Mouse (Mus musculus) testis, postnatal 14 days (tissue): Measurements from ENCODE around the gene Mapk11.
A peak's percentile ranks its signal among the peaks of the same experiment; 100 is the strongest.

Experiments used
- DNase-seq: peaks from one replicate; pipeline ENCODE4 v3.0.0; 2021; ENCODE audit warnings: low spot score

Gene Mapk11

DNA sequence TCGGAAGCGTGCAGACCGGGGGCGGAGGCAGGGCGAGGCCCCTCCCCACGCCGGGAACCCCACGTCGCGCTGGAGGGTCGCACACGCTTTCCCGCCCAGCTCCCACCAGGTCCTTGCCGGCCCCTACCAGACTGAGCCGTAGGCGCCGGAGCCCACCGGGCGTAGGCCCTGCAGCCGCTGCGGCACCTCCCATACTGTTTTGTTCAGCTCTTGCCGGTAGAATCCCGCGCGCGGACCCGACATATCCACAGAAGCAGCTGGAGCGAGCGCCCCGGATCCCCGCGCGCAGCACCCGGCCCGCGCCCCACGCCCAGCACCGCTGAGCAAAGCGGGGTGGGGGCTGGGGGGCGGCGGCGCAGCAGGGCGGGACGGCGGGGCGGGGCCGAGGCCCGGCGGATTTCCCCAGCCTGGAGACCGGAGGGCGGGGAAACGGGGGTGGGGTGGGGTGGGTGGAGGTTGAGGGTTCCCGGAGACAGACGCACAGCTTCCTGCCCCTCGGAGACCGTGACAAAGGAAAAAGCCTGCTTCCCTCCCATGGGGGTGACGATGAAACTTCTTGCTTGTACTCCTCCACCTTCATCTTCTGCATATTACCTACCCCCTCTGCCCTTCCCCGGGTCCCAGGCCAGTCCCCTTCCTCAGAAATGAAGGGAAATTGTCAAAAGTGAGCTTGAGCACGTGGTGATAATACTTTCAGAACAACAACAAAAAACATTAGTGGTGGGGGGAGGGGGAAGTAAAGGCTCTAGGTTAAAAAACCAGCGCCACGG, at the start of gene Mapk11:
TSS of gene Mapk11 (minus strand) at position 358 of the 770 bp plus-strand sequence.
- DNase-seq, result no peak

DNA sequence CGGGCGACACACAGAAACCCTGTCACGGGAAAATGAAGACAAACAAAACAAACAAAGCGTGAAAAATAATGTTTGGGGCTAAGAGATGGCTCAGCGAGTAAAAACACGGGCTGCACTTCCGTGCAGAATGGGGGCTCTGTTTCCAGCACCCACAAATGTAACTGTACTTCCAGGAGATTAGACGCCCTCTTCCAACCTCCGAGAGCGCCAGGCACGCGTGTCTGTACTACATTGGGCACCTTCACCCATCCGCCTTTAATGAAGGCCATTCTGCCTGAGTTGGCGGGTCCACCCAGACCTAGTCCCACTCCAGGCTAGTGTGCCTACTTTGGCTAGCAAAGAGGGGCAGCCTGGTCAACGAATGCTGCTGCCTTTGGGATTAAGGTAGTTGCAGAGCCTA, 47.6 kb upstream of the Mapk11 start:
- no peak for DNase-seq

DNA sequence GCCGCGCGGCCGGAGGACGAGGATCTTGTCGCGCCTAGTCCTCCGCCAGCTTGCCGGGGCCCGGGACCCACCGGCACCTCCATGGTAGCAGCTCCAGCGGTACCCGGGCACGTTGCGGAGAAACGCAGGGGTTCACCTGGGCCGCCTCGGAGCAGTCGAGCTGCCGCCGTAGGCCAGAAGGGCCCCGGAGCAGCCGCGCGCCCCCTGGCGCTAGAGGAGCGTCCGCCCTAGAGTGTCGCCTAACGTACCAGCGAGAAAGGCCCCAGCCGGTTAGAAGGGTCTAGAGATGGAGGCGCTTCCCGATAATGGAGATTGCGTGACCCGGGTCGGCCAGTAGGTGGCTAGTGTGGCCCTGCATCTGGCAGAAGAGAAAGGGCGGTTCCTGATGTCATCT, 46.9 kb upstream of the Mapk11 start, which contains the start of gene Dennd6b:
TSS of gene Dennd6b (minus strand) at position 184 of the 394 bp plus-strand sequence.
- peak; percentile 94 for DNase-seq

DNA sequence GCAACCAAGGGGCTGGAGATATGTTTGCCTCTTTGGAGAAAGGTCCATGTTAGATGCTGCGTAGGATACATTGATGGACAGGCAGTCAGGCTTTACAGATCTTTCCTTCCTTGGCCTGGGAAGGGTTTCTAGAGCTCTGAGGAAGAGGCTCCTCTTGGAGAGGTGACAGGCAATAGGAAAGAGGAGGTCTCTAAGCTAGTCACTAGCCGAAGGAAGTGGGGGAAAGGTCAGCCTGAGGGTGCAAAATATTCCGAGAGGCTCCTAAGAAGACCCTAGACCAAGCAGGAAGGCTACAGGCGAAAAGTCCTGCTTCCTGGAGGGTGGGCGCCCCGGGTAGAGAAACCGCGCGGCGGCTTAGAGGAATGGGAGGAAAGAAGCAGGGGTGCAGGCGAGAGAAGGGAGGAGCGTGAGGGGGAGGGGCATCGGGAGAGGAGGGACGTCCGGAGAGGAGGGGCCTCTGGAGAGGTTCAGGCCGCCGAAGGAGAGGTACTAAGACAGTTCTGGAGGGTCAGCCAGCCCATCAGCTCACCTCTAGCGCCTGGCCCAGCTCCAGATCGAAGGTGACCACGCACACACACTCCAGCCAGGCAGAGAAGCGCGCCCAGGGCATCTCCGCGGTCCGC, 46.4 kb upstream of the Mapk11 start:
- DNase-seq, result peak; percentile 88

DNA sequence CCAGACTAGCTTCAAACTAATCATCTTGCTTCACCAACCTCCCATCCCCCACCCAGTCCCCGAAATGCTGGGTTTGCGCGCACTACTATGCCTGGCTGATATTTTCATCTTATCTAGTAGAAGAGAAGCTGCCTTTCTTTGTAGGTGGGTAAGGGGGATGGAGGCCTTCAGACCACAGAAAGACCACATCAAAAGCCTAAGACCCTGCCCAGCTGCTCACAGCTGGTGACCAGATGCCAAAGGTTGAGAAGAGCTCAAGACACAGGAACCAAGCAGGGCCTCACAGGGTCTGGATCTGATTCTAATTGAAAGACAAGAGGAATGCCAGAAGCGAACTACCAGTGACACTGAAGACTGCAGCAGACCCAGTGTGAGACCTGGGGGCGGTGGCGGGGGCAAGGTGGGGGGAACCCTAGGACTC, 45.8 kb upstream of the Mapk11 start:
- DNase-seq, result no peak

DNA sequence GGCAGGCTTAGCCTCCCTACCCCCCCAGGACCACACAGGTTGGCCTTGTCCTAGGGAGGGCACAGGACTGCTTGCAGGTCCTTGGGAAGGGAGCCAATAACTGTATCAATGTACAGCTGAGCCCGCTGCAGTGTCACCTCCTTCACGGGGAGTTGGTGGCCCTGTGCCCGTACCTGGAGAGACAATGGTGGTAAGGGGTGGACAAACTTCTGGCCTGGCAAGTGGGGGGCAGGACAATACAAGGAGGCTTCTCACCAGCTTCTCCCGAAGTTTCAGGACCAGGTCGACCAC, 35.5 kb upstream of the Mapk11 start:
- DNase-seq, result peak; percentile 63

DNA sequence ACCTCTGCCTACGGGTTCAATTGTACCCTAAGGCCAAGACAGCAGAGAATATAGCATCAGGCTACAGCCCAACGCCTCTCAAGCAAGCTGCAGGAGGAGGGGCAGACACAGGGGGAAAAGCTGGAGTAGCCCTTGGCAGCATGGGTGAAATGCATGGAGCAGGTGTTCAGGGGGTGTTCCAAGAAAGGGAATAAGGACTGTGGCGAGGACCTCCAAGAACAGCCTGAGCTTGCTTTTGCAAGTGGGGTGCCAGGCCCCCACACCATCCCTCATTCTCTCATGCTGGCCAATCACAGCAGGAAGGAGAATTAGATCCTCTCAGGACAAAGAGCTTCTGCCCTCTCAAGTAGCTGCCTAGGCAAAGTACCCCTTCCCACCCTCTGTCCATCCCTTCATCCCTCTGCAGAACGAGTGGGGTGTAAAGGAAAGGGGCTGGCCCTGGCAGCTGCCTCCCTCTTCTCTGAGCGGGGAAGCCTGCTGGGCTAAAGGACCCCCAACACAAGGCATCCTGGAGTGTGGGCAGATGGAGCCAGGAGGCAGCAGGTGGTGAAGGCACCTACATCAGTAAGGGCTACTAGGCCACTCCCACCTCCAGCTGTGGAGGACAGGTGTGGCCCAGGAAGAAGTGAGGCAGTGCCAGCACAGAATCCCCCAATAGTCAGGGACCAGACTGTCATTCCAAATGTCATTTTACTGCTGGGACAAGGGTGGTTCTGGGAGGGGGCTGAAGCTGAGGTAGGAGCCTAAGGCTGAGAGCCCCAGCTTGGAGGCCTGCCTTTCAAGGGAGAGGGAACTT, 34.9 kb upstream of the Mapk11 start:
- DNase-seq, result no peak

DNA sequence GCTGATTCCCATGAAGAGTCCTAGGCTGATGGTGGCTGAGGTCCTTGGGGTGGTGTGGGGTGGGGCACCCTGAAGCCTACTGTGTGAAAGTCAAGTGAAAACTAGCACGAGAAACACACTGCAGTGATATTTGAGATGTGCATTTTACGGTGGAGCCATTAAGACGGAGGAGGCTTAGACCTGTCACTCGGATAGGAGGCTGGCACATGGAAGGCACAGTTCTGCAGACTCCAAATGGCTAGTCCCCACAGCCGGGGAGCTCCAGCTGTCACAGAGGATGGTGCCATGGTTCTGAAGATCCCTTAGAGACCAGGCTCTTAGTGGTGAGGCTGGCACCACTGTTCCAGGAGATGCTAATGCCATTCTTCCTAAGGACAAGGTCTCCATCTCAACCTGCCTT, 33.4 kb upstream of the Mapk11 start:
- DNase-seq, result no peak

DNA sequence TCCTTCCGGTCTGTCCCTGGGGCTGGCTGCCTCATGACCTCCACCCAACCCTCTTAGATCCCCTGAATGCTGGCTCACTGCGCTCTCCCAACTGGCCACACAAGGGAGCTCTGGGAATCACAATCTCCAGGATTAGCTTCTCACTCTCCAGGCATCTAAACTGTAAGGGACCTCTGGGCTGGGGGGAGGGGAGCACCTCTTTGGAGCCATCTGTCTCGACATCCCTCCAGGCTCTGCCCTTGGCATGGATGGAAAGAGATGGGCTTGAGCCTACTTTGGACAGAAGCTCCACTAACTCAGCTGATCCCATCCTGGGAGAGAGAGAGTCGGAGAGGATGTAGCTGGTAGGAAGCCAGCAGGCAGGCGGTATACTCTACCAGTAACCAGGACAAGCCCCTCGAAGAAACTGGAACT, 32.9 kb upstream of the Mapk11 start:
- DNase-seq, result no peak

DNA sequence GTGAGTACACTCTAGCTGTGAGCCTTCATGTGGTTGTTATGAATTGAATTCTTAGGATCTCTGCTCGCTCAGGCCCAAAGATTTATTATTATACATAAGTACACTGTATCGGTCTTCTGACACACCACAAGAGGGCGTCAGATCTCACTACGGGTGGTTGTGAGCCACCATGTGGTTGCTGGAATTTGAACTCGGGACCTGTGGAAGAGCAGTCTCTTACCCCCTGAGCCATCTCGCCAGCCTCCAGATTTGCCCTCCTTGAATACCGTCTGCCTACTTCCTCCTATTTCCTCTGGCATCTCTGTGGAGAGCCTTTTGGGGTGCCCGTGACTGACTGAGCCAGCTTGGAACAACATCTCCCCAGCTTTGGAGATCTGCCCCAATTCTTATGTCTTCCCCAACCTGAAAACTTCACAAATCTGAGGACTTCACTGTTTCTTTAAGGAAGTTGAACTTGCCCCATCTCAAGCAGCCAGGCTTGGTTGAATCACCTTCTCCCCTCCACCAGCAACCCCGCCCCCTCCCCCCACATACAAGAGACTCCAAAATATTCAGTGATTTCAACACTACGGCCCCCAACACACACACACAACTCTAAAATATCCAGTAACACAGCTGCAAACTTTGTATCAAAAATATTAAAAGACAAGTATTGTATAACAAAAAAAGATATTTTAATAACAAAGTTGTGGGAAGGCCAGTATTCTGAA, 32.3 kb upstream of the Mapk11 start:
- DNase-seq, result no peak

DNA sequence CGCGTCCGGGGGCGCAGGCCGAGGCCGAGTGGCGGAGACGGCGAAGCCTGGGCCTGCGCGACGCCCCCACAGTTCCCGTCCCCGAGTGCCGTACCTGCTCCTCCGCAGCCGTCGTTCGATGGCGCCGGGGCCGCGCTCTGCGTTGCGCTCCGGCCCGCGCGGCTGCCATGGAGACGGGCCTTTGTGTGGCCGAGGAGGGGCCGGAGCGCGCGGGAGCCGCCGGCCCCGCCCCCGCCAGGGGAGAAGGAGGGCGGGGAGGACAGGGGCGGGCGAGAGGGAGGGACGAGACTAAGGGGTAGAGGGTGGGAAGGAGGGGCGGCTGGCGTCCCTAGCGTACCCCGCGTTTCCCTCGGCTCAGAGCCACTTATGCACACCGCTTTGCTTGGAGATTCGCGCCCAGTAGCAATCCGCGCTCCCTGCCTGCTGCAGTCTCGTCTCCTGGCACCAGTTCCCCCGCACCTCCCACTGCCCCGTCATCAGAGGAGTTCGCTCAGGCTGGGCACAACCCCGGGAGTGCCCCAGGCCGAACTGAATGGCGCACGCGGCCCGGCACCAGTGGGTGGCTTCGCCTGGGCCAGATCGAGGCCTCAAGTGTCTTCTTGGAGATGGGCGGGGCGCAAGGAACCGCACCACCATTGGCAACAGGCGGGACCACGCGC, 31.3 kb upstream of the Mapk11 start, which contains the start of gene Plxnb2:
TSS of gene Plxnb2 (minus strand) at position 218 of the 659 bp plus-strand sequence.
- peak; percentile 73 for DNase-seq

DNA sequence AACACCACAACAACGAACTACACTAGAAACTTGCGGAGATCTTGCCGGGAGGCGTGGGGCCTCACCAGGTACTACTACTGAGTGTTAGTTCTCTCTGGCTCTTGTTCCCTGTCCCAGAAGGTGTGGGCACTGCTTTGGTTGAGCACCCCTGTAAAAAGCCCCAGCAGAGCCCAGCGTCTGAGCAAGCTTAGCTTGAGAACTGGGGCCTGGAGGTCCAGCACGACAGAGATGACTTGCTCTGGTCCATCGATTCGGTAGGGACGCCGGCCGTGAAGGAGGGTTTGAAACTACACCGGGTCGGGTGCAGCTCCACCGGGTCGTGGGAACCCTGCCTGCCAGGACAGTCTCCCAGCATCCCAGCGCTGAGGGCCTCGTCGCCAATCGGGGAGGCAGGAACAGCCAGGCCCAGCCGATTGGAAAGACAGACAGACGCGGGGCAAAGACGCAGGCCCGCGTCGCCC, 30.7 kb upstream of the Mapk11 start:
- DNase-seq, result no peak

DNA sequence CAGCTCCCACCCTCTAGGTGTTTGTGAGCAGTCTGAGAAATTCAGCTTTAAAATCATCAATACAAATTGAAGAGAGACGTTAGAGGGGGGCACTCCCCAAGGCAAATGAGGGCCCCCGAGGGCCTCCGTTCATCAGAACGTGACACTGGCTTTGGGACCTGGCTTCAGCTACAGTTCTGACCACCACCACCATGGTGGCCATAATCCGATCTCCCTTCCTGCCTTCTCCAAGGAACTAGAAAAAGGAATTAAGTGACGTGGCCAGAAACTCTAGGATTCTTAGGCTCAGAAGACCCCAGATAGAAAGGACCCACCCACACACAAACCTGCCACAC, 30.2 kb upstream of the Mapk11 start:
- no peak for DNase-seq

DNA sequence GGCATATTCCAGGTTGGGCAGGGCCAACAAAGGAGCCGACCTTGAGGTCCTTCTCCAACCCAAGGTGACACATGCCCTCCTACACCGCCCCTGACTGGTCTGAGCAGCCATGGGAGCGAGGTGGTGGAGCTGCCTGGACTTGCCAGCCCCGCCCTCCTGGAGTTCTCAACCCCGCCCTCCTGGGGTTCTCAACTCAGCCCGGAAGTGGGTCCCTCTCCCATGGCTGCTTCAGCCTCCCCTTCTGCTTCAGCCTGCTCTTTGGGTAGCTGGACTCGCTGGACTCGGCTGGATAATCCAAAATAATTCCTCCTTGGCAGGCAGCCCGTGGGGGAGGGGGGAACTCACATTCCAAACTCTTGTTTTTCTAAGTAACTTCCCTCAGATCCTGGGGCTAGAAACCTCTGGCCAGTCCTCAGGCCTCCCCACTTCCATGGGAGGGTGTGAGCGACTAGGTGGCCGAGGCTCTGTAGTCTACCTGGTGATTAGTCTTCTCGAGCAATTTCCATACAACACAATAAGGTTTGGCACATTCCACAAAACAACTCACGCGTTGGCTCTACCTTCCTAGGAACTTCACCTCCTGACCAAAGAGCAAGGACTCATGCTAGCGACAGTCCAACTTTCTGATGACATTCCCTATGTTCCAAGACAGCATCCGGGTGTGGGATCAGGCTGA, 29.7 kb upstream of the Mapk11 start:
- DNase-seq, result peak; percentile 76

DNA sequence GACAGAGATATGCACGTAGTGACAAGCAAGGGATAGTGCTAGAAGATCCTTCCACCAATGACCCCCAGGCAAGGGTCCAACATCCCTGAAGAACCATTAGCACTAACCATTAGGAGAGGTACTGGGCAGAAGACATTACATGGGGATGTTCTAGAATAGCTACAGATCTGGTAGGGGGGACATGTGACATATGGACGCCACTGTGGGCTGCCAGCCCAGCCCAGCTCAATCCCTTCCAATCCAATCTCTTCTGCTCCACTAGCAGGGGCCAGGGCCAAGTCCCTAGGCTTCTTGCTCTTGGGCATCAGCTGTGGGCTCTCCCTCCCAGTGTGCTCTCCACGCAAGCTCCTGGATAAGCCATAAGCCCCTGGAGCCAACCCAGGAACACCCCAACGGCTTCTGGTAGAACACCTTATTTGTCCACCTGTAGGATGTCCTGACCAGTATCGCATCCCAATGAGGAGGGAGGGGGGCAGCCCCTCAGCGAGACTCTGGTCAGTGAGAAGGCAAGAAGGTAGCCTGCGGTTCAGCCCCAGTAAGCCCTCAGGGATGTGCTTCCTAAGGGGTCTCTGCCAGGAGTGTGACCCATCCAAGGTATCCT, 28.9 kb upstream of the Mapk11 start:
- DNase-seq, result no peak

DNA sequence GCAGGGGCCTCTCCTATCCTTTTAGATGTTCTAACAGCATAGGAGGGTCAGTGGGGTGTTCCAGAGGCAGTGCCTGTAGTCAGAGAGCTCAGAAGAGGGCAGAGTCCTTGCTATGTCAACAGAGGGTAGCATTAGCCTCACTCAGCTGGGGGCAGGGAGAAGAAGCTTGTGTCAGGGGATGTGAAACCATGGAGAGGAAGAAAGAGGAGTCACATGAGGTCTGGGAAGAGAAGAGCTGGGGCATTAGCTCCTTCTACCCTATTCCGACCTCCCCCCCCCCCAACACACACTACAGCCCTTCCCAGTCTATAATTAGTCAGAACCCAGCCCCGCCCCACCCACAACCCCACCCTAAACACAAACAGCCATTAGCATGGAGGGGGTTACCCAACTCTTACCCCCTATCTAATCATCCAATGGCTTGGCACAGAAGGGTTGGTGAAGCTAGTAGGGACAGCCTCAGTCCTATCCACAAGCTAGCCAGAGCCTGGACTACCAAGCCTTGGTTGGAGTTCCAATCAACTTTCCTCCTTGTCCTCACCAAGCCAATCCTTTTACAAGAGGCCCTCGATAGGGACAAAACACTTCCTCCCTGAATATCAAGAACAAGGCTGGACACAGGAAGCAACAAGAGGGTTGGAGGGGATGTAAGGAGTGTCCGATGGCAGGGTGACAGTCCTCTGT, 28.3 kb upstream of the Mapk11 start:
- DNase-seq, result no peak

DNA sequence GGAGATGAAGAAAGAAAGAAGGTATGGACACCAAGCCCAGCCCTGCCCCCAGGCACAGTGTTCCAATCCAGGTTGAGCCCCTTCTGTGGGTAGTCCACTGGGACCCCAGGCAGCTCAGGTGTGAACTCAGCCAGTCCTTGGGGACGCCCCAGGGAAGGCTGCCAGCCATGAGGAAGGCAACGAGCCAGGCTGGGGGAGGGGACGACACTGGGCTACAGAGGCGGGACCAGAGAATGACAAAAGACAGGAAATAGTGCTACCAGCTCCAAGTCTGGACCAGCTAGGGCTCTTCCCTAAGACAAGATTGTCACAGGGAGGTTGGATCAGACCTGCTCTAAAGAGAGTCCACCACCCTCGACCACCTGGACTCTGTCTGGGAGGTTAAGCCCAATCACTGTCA, 27.7 kb upstream of the Mapk11 start:
- no peak for DNase-seq

DNA sequence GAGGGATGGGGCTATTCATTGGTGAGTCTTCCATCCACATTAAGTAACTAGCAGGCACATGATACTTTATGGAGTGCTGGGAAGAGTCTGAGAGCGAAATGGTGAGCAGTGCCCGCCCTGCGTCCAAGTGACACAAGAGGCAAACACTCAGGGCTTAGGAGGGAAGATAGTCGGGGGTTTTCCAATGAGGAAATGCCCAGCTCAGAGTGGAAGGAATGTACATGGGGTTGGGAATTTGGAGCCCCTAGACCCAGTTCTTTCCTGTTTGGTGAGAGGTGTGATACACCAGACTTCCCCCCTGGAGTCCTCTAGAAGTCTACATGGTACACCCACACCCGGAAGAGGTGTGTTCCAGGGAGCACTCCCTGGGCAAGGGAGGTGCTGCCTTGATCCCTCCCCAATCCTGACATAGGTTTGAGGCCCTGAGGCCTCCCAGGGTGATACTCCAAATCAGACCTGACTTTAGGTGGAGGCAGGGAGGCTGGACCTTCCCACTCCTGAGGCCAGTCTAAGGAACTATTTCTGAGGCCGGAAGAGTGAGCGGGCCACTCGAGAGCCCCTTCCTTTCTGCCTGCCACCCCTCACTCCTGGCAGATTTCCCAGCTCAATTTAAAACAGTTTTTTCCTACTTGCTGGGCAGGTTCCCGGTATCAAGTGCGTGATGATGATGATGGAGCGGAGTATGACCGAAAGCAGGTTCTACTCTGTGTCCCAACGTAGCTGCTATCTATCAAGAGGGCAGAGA, 26.2 kb upstream of the Mapk11 start:
- DNase-seq, result no peak

DNA sequence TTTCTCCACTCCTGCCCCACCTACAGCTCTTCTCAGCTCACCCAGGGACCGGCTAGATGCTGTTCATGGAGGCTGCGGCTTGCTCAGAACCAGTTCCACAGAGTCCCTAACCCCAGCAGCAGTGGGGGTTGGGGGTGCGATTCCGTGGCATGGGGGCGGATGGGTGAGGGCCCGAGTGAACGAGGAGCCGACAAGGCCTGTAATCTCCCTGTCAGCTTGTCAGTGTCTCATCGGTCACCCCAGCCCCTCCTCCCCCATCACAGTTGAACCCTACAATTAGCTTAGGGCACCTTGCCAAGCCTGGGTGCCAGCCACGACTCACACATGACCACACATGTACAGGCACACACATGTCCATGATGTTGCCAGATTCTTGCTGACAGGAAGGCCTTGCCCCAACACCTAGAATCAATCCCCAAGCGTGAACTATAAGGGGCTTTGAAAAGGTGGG, 25.5 kb upstream of the Mapk11 start:
- DNase-seq, result no peak

DNA sequence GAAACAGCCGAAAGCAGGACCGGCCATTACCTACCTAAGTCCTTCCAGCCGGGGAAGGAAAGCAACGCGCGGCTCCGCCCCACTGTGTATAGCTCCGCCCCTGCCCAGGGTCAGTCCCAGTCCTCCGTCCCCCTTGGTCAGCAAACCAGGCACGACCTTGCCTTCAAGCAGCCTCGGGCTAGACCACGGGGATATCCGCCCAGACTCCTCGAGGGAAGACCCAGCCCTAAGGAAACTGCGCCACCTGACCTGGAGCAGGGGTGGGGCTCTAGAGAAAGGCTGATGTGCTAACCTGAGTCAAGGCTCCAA, 24.4 kb upstream of the Mapk11 start:
- peak; percentile 41 for DNase-seq
